Mouse (Mus musculus): ENCODE measurements around the gene Gbp3.

- no peak for TF ChIP-seq CTCF (IDR thresholded peaks at IDR 0.05 in 2 of 3, conservative IDR thresholded peaks at IDR 0.05 in 1 of 3; ENCODE audit: control insufficient read depth in 1 of 3, insufficient read depth in 1 of 3, low read depth in 2 of 3, low read length in 3 of 3, poor library complexity in 1 of 3, severe bottlenecking in 1 of 3)
- no peak for TF ChIP-seq SIN3A (IDR thresholded peaks at IDR 0.05; ENCODE audit: low read length)
- no peak for TF ChIP-seq ZKSCAN1 (IDR thresholded peaks at IDR 0.05; ENCODE audit: low read depth, low read length)
- TF ChIP-seq CHD1 (IDR thresholded peaks at IDR 0.05; ENCODE audit: low read depth, low read length) = no peak
- TF ChIP-seq POLR2A (IDR thresholded peaks at IDR 0.05; ENCODE audit: control insufficient read depth in 1 of 2, insufficient read depth in 1 of 2, low read depth in 1 of 2, low read length in 2 of 2, poor library complexity in 1 of 2) = no peak
- TF ChIP-seq POLR2AphosphoS5 (IDR thresholded peaks at IDR 0.05; ENCODE audit: borderline replicate concordance, low read depth, low read length) = no peak
- no peak for TF ChIP-seq MXI1 (IDR thresholded peaks at IDR 0.05; ENCODE audit: low read depth, low read length)
- no peak for TF ChIP-seq E2F4 (IDR thresholded peaks at IDR 0.05; ENCODE audit: borderline replicate concordance, low read depth, low read length)
- no peak for TF ChIP-seq BHLHE40 (IDR thresholded peaks at IDR 0.05; ENCODE audit: borderline replicate concordance, low read depth, low read length)
- TF ChIP-seq JUND (IDR thresholded peaks at IDR 0.05; ENCODE audit: low read depth, low read length) = no peak
These were observed 59.8 kb downstream of the Gbp3 start for GRCm38 (mm10) chr3:142619606-142620005.

Data from MEL (cell line).